Mouse (Mus musculus) small intestine, adult 2 months (tissue): Measurements from ENCODE around the gene Syt13.

ENCODE experiments used
- CTCF ChIP-seq: fragments of 200-500 bp; IDR thresholded peaks from 2 replicates; pipeline ENCODE4 v1.5.1; 2012; ENCODE audit warnings: low read depth, mild to moderate bottlenecking, control low read depth, inconsistent platforms, low read length, moderate library complexity, mixed read lengths; ENCODE audit not compliant: insufficient replicate concordance, insufficient read length; ENCODE audit errors: extremely low read depth
- POLR2A ChIP-seq: fragments of 200-500 bp; IDR thresholded peaks from 2 replicates; pipeline ENCODE4 v1.6.1; 2012; ENCODE audit warnings: low read depth, mild to moderate bottlenecking, control low read depth, inconsistent platforms, low read length, moderate library complexity

DNA sequence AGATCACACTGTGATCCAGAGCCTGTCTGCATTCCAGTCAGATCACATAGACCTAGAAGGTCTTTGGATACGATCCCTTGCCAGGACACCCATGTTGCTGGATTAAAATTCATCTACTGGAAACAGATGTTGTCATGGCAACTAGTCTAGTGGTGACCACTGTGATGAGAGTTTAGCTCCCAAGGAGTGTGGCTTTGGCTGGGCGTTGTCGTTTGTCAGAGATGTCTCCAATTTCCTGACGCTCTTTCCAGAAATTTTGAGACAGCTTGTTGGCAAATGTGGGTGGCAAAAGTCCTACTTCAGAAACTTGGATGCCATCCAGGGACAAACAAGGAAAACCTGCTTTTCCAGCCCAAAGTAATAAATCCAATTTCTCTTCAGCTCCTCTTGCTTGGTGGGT, 43.7 kb downstream of the Syt13 start:
- TF ChIP-seq POLR2A (no peak), CTCF (no peak)
